Mouse (Mus musculus): ENCODE measurements around the gene Vat1l.

Gene Vat1l

DNA sequence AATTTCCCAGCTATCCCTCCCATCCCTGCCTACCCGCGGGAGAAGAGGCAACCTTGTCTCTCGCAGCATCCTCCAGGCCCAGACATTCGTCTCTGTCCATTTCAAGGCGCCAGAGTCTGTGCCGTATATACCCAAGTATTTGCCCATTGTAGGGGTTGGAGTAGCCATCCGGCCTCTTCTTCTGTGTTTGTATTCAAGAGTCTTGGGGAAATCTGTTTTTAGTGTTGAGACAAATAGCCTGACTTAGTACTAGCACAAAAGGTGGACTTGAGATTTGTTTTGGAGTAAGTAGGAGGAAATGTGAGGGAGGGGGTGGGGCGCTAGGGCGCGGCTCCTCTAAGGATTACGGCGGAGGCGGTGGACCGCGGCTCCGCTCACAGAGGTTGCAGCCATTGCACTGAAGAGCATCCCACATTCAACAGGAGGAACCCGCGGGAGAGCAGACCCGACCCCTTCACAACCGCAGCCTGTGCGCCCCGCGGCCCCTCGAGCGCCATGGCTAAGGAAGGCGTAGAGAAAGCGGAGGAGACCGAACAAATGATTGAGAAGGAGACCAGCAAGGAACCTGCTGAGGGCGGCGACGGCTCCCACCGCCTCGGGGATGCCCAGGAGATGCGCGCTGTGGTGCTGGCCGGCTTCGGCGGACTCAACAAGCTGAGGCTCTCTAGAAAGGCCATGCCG, at the start of gene Vat1l:
Vat1l (plus strand) TSS at position 392 of the 681 bp plus-strand sequence.
- peak; percentile 77 to 84 for DNase-seq

DNA sequence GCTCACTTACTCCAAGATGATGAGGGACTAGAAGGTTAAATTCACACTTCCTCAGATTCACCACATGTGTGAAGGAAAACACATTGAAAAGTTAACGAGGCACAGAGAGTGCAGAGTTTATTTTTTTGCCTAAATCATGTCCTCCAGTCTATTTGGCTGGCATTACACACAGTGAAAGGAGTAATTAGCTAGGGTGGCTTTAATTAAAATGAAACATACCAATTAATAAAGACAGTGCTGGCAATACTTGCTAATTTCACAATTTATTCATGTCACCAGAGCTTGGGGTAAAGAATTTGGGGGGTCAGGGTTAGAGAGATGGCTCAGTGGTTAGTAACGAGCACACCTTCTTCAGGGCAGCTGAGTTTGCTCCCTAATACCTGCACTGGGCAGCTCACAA, 46.8 kb upstream of the Vat1l start:
- no peak for DNase-seq

DNA sequence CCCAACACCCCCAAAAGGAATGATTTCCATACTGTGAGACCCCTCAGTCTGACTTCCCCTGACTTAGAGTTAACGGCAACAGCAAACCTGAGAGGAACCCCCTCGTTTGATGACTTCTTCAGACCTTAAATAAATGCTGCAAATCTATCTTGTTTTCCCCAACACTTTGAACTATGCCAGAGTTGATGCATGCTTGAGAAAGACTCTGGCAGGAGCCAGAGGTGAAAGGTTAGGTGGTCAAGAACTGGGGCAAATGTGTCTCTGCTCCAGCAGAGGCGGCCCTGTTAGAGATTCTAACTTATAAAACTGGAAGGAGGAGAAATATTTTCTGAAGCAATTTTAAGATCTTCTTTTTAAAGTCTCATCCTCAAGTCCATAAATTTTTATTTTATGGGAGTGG, 45.7 kb upstream of the Vat1l start:
- no peak for DNase-seq

DNA sequence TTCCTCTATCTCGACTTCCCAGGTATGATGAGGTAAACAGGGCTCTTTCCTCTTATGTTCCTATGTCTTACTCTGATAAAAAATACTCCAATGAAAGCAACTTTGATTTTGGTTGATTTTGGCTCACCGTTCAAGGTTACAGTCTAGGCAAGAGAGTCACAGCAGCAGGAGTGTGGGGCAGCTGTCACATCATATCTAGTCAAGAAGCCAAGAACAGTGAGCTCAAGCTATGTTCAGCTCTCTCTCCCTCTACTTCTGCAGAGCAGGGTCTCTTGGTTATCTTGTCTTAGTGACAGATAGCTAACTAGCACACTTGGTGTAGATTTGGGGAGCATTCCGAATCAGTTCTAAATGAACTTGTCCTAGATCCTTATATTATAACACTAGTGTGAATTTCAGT, 41.5 kb upstream of the Vat1l start:
- DNase-seq = no peak

DNA sequence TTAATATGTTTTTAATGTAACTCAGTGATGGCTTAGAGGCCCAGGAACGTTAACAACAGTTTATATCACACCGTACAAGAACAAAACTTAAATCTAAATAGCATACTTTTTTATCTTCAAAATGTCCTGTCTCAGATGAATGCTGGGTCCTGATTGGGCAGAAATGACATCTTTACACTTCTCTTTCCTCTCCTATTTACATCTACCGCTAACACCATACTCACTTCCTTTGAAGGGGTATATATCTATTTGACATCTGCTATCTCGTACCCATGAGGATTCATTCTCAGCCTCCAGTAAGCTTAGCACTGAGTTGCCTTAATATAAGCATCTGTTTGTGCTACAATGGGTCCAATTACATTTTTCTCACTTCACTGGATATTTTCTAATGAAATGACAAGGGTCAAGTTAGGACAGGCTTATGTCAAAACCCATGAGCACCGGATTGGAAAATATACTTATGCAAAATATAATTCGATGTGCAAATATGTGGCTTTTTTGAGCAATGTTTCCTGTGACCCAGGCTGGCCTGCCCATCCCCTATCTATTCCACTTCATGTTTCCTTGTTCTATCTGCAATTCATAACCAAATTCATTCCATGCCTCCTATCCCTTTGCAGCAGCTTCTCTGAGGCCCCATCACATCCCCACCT, 40.8 kb upstream of the Vat1l start:
- DNase-seq = no peak

DNA sequence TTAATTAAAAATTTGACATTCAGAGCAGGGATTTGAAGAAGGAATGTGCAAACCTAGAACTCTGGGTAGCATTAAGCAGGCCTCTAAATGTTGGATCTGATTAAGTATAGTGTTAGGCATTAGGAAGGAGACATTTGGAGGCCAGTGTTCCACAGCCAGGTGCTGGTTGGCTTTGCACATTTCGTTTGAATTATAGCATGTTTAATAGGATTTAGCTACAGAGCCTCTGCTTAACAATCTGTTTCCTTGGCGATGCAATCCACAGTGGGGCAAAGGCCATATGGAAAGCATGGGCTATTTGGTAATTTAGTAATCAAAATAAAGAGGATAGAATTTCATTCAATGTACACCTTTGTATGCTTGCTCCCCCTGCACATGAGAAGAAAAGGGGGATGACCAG, 39.7 kb upstream of the Vat1l start:
- no peak for DNase-seq

DNA sequence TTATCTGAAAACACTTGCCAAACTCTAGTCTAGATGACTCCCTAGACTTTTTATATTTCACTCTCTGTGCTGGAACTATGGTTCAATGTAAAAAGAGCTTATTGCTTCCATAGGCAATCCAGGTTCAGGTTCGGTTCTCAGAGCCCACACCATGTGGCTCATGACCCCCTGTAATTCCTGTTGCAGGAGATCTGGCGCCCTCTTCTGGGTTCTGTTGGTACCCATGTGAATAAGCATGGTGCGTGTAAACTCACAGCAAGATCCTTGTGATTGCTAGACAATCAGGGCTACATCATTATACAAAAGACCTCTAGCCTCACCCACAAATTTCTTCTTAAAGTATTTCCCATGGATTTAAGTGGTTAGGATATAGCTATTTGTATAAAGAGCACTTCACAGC, 28.7 kb upstream of the Vat1l start:
- DNase-seq = no peak

DNA sequence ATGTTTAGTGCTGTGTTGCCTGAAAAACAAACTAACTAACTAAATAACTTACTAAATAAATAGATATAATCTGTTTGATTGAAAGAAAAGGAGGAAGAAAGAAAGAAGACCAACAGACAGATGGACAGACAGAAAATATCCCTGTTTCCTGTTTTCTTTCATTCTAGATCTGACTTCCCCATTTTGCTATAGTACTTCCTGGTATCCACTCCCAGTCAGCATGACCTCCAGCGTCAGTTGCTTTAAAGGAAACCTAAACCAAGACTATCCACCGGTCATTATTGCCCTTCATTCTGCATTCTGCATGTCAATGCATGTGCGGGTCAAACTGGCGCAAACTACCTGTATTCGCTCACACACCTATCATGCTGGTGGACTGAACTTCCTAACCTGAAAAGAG, 12.1 kb upstream of the Vat1l start:
- DNase-seq = no peak

DNA sequence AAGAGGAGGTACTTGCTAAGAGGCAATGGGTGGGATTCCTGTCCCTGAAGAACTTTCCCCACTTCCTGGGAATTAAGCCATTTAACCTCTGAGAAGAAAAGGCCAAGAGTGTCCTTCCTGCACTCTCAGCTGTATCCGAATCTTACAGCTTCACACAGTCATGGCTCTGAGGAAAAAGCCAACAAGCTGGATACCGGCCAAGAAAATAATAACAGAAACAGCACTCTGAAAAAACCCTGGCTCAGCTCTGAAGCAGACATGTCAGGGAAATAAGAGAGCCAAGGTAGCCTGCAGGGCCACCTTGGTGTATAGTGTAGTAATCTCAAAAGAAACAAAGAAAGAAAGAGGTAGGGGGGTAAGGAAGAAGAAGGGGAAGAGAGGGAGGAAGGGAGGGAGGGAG, 6.4 kb upstream of the Vat1l start:
- peak; percentile 17 to 27 for DNase-seq

DNA sequence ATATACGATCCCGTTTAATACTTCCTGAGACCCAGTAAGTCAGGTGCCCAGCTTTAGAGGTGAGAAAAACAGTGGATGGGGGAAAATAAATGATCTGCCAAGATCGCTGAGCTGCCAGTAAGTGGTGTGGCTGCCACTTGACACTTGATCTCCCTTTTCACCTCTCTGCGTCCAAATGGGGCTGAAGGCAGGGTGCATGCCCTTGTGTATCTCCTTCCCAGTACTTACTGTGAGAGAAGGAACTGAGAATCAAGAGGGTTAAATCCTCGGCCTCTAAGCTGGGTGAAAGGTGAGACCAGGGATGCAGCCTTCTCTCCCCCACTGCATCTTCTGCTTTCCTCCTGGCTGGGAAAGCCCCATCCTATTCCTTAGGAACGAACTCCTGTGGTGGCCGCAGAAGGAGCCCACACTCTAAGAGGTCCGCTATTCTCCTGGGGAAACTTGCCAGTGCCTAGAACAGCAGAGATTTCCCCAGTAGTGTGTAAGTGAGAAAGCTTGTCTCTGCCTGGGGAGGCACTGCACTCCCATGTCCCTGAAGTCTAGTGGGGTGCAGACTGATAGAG, 1.1 kb downstream of the Vat1l start:
- peak; percentile 43 to 46 for DNase-seq

DNA sequence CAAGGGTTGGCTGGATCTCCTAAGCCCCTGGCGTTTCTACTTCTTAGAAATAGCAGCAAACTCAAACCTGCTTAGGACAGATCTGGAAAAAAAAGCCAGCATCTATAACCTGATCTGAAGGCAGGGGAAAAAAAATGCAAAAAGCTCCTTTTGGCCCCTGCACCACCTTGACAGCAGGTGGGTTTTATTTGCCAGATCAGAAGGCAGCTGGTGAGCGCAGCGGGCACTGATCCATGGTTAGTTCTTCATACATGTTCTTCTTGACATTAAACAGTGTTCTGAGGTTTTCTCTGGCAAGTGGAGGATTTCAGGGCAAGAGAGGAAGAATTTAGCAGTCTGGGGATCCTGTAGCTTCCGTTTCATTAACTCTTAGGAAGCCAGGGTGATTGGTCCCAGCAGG, 1.6 kb downstream of the Vat1l start:
- peak; percentile 57 to 64 for DNase-seq

DNA sequence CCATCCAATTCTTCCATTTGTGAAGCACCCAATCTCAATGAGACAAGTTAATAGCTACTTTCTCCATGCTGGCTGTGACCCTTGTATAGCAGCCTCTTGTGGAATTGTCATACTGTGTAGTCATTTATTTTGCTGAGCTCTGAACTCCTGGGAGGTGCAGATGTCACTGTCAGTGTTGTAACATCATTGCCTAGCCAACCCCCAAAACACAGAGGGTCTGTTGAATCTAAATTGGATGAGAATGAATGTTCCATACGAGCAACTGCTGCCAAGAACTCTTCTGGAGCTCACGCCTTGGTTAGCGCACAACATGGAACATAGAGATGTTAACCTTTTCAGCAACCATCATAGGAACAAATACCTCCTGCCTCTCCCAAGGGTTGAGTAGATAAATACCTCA, 15.4 kb downstream of the Vat1l start:
- no peak for DNase-seq

DNA sequence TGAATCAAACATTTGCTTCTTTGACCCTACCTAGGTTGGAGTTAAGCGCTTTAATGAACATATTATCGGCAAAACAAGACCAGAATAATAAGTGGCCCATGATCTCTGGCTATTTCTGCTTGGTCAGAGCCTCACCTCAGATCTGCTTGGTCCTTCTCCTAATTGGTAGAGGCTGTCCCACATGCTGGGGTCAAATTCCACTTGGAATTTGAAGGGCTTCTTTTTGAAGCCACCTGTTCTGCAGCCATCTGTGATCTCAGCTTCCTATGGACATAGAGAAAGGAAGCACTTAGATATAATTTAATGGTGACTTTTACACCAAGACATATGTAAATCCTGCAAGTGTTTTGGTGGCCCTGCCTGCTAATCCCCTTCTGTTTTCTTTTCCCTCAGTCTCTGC, 16.6 kb downstream of the Vat1l start:
- DNase-seq = peak; percentile 28 to 43

DNA sequence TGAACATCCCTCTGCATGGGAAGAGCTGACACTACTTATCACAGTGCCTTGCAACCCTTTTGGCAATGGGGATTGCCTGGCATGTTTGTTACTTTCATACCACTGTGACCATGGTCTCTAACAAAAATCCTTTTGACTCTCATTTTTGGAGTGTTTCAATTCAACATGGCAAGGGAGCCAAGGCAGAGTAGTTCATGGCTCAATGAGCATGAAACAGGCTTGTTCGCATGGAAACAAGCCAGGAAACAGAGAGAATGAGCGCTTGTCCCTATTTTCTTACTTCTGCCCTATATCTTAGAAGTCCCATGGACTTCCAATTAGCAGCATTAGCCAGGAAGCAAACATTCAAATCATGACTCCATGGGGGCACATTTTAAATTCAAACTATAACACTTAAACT, 18.6 kb downstream of the Vat1l start:
- DNase-seq = peak; percentile 41 to 45

DNA sequence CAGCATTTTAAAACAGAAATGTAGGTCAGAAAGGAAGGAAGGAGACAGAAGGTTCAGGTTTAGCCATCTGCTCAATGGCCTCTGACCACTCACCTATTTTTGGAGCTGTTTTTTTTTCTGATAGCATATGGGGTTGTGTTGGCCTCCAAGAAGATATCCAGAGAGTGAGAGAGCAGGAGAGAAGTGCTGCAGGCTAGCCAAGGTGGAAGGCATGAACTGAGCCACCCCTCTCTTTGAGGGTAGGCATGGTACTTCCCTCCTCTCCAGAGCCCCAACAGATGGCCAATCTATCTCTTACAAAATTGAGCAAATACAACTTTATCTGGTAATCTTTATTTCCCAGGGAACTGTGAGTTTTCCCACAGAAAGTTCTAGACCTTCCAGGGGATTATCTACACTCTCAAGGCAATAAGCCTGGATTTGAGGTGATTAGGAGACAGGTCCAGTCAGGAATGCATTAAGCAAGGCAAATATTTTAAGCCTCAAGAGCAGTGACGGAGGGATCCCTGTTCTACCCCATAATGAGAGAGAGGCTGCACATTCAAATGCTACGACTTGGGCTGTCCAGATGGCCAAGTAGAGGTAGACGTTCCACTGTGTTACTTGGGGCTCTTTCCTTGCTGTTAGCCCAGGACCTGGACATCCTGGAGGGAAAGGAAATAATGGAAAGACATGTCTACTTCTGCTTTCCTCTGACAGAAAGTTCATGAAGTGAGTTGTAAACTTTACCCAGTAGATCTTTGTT, 46.1 kb downstream of the Vat1l start:
- peak; percentile 76 to 87 for DNase-seq

DNA sequence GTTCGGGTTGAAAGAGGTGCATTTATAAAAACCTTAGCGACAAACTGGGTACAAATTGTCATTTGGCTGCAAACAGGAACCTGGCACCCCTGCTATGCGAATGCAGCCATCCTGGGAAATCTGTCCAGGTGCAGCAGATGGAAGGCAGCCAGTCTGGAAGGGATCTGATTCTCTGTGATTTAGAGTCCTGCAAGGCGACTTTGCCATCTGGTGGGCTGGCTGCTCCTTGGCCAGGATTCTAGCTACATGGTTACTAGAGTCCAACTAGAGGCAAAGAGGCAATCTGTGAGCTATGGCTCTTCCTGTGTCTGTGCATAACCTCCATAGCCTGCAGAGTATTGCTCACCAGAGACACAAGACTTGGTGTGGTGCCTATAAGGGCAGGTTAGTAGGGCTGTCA, 53.3 kb downstream of the Vat1l start:
- DNase-seq = peak; percentile 97 to 98

DNA sequence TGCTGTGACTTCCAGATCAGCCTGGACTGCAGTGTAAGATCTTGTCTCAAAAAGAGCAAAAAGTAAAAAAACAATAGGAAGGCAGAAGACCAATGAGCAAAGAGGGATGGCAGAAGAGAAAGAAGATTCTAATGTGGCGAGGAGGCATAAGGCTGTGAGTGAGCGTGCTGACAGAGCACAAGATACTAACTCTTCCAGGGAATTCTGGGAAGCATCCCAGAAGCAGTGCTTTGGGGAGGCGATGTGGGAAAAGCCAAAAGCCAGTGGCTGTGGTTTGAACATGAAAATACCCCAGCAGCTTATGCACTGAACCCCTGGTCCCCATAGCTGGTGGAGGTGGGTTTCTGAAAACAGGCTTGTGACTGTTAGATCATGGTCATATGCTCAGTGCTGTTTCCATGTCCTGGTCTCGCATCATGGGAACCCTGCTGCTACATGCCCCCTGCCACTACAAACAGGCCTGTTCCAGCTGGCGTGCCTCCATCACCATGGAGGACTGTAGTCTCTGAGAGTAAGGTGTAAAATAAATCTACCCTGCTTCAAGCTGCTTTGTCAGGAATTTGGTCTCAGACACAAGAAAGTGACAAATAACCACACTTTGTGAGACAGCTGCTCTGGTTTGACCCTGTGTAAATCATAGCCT, 54.4 kb downstream of the Vat1l start:
- peak; percentile 46 to 59 for DNase-seq

DNA sequence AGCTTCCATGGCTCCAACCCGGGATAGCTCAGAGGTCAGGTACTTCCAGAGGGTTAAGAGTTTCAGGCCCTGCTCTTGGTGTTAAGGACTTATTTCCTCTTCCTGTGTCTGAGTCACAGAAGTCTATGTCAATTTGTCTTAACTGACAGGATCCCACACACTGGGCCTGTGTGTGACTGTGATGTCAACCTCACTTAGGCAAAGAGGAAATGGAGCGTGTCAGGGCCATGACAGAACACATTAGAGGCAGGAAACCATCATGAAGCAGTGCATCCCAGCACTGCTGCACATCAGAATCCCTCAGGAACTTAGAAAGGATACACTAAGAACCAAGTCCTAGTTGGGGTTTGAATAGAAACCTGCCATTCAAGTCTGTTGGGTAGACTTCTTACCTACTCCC, 56.9 kb downstream of the Vat1l start:
- no peak for DNase-seq

DNA sequence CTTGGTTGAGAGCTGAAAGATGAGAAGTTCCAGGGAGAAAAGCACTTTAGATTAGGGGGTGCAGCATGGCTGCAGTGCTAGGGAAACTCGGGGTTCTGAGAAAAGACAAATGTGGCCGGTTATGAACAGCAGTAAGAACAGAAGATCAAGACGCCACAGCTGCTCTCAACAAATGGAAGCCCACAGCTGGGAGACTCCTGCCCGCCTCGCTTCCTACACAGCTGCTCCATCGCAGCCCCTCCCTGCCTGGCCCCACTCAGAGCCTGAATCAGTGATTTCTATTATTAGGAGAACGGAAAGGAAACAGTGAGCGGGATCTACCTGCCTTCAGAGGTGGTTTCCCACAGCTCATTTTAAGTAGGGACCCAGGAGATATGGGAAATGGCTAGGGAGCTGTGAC, 69.1 kb downstream of the Vat1l start:
- no peak for DNase-seq

DNA sequence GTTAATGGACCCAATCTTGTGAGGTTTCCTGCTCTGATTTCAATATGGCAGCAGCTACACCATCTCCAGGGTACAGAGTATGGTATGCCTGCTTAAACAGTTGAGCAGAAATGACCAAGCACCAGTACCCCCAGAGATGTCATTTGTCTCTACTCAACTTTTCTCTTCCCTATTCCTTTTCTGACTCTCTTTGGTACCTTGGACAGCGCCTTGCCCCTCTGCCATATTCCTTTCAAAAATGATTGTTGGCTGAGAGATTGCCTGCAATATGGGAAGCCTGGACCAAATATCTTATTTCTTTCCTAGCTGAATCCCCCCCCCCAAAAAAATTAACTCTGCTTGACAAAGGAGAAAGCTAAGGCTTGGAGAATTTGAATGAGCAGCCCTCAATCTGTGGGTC, 75.7 kb downstream of the Vat1l start:
- no peak for DNase-seq

DNA sequence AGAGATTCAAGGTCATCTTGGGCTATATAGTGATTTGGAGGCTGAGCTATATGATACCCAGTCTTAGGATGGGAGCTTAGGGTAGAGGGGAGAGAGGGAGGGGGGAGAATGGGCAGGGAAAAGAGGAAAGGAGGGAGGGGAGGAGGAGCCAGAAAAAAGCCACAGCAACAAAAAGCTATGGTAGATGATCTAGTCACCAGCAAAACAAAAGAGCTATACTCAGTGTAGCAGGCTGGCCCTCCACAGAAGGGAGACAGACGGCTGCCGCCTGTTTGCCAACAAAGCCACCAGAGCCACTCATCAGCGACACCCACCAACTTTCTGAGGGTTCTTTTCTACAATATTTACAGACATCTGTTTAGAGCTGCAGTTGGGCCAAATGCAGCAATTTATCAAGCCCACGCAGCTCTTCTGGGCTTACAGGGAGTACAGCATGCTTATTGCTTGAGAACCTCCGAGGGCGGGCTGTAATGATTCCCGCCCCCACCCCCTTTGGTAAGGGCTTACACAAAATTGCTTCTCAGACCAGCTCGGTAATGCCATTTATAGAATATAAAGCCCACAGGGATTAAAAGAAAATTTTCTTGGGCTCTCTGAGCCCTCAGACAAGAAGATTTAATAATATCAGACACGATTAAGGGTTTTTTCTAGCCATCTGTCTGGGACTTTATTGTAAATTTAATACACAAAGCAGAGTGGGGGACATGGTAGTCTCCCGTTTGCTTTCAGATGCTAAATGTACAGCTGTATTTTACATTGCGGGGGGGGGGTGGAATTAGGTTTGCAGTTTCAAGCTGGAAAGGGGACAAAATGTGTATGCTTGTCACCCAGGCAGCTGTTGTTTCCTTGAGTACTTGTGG, 89.7 kb downstream of the Vat1l start:
- DNase-seq = peak; percentile 71 to 78

DNA sequence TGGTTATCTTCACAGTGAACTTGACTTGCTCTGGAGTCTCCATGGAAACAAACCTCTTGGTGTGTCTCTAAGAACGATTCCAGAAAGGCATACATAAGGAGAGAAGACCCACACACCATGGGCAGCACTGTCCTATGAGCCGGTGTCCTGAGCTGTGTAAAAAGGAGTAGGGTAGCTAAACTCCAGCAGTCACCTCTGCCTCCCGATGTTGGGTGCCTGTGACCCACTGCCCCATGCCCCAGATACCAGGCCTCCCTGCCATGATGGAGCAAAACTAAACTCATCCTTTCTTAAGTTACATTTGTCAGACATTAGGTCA, 90.3 kb downstream of the Vat1l start:
- no peak for DNase-seq

DNA sequence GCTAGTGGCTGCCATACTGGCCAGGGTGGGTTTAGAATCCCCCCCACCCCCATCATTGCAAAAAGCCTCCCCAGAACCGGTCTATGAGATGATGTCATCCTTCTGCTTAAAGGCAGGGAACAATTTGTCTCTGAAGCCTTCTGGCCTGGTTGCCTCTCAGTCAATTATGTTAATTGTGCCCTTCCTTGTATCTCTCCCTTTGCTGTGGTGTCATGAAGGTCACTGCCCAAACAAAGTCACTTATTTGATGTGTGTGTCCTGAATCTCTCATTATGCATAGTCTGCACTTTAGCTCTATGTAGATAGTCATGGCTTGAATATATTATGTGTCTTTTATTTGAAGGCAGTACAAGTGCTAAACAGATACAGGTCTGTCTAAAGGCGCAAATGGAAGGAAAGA, 92.8 kb downstream of the Vat1l start:
- DNase-seq = no peak

All from cerebellum, adult 18-20 months (tissue).